Mouse (Mus musculus) CH12.LX (cell line): ENCODE results near the gene Fam19a1. TPM values are rescaled to one million over a fixed set of nuclear protein-coding genes. Genes with fewer than 3 reads are reported as not detected.

Experiments used
- DNase-seq: peaks from one replicate; pipeline ENCODE4 v3.0.0-alpha.2; 2013; ENCODE audit errors: extremely low read depth
- H3K27ac ChIP-seq: 2 replicates; pipeline ENCODE4 v1.5.1; 2012; ENCODE audit warnings: low read depth, mild to moderate bottlenecking, control low read depth, moderate library complexity; ENCODE audit not compliant: insufficient read depth
- H3K27me3 ChIP-seq: replicated peaks from 2 replicates; pipeline ENCODE3; 2012; ENCODE audit warnings: inconsistent platforms
- H3K36me3 ChIP-seq, 2 experiments: replicated peaks in 1 of 2; 2 replicates each; pipeline versions ENCODE3 to v1.6.1; 2012; ENCODE audit warnings: inconsistent platforms in 1 of 2, low read length in 1 of 2, mild to moderate bottlenecking in 1 of 2, mixed read lengths in 1 of 2, moderate library complexity in 1 of 2; ENCODE audit not compliant: control insufficient read depth in 1 of 2, insufficient read depth in 1 of 2
- H3K4me1 ChIP-seq, 2 experiments: 2 replicates each; pipeline ENCODE4 v1.6.1; 2012; ENCODE audit warnings: inconsistent platforms in 1 of 2, moderate library complexity in 1 of 2; ENCODE audit not compliant: insufficient read depth in 2 of 2, control insufficient read depth in 1 of 2
- H3K4me2 ChIP-seq: 2 replicates; pipeline ENCODE4 v1.6.1; 2012; ENCODE audit warnings: low read depth, mild to moderate bottlenecking, control low read depth; ENCODE audit not compliant: poor library complexity, insufficient read depth, severe bottlenecking
- H3K4me3 ChIP-seq, 3 experiments: fragments of 150-350 bp in 1 of 3; sonication (generic) in 1 of 3; replicated peaks in 1 of 3; 2 replicates each; pipeline versions ENCODE3 to v1.5.1; 2011 to 2012; ENCODE audit warnings: low read depth in 2 of 3, low read length in 2 of 3, mild to moderate bottlenecking in 2 of 3, moderate library complexity in 2 of 3, control low read depth in 1 of 3, improper control_type of control experiment in 1 of 3, inconsistent platforms in 1 of 3, mixed read lengths in 1 of 3; ENCODE audit not compliant: poor library complexity in 1 of 3
- H3K79me2 ChIP-seq: replicated peaks from 2 replicates; pipeline ENCODE4 v1.6.1; 2012; ENCODE audit warnings: mild to moderate bottlenecking, moderate library complexity; ENCODE audit not compliant: control insufficient read depth, poor library complexity, insufficient read depth, severe bottlenecking; ENCODE audit errors: extremely low read depth
- H3K9ac ChIP-seq: 2 replicates; pipeline ENCODE4 v1.6.1; 2012; ENCODE audit warnings: low read depth, mild to moderate bottlenecking, control low read depth, moderate library complexity; ENCODE audit not compliant: insufficient read depth
- H3K9me3 ChIP-seq: replicated peaks from 2 replicates; pipeline ENCODE3; 2012; ENCODE audit warnings: low read length, inconsistent platforms, mixed read lengths
- BHLHE40 ChIP-seq: IDR thresholded peaks from 2 replicates; pipeline ENCODE4 v1.6.1; 2011; ENCODE audit warnings: mild to moderate bottlenecking, low read depth, low read length, improper control_type of control experiment
- CHD2 ChIP-seq: IDR thresholded peaks from 2 replicates; pipeline ENCODE4 v1.6.1; 2011; ENCODE audit warnings: low read length, improper control_type of control experiment
- ELF1 ChIP-seq: IDR thresholded peaks from 2 replicates; pipeline ENCODE4 v1.6.1; 2014; ENCODE audit warnings: low read depth, mild to moderate bottlenecking, inconsistent platforms, low read length, improper control_type of control experiment
- EP300 ChIP-seq: IDR thresholded peaks from 2 replicates; pipeline ENCODE4 v1.6.1; 2011; ENCODE audit warnings: low read length, improper control_type of control experiment
- ETS1 ChIP-seq: conservative IDR thresholded peaks from 2 replicates; pipeline ENCODE4 v1.6.1; 2012; ENCODE audit warnings: low read depth, mild to moderate bottlenecking, inconsistent platforms, low read length, improper control_type of control experiment, moderate library complexity
- GABPA ChIP-seq: IDR thresholded peaks from 2 replicates; pipeline ENCODE4 v1.6.1; 2012; ENCODE audit warnings: low read depth, low read length, improper control_type of control experiment, inconsistent platforms; ENCODE audit not compliant: insufficient replicate concordance
- IRF4 ChIP-seq: IDR thresholded peaks from 2 replicates; pipeline ENCODE4 v1.6.1; 2014; ENCODE audit warnings: low read depth, mild to moderate bottlenecking, inconsistent platforms, low read length, improper control_type of control experiment
- JUN ChIP-seq: IDR thresholded peaks from 2 replicates; pipeline ENCODE4 v1.6.1; 2011; ENCODE audit warnings: low read depth, mild to moderate bottlenecking, low read length, improper control_type of control experiment, moderate library complexity; ENCODE audit not compliant: insufficient read depth
- MAX ChIP-seq: IDR thresholded peaks from 2 replicates; pipeline ENCODE4 v1.6.1; 2011; ENCODE audit warnings: low read length, improper control_type of control experiment
- MAZ ChIP-seq: IDR thresholded peaks from 2 replicates; pipeline ENCODE4 v1.6.1; 2012; ENCODE audit warnings: low read depth, mild to moderate bottlenecking, inconsistent platforms, low read length, improper control_type of control experiment, moderate library complexity
- MEF2A ChIP-seq: IDR thresholded peaks from 2 replicates; pipeline ENCODE4 v1.6.1; 2014; ENCODE audit warnings: low read depth, mild to moderate bottlenecking, inconsistent platforms, low read length, improper control_type of control experiment, borderline replicate concordance
- MXI1 ChIP-seq: IDR thresholded peaks from 2 replicates; pipeline ENCODE4 v1.6.1; 2011; ENCODE audit warnings: mild to moderate bottlenecking, low read depth, low read length, improper control_type of control experiment
- MYC ChIP-seq: IDR thresholded peaks from 2 replicates; pipeline ENCODE4 v1.6.1; 2011; ENCODE audit warnings: low read depth, mild to moderate bottlenecking, improper control_type of control experiment, low read length
- NELFE ChIP-seq: IDR thresholded peaks from 2 replicates; pipeline ENCODE4 v1.6.1; 2011; ENCODE audit warnings: low read depth, low read length, improper control_type of control experiment
- NRF1 ChIP-seq: IDR thresholded peaks from 2 replicates; pipeline ENCODE4 v1.6.1; 2014; ENCODE audit warnings: low read depth, mild to moderate bottlenecking, inconsistent platforms, low read length, improper control_type of control experiment, moderate library complexity
- POLR2A ChIP-seq: IDR thresholded peaks from 2 replicates; pipeline ENCODE4 v1.6.1; 2011; ENCODE audit warnings: low read depth, mild to moderate bottlenecking, improper control_type of control experiment, low read length
- POLR2AphosphoS2 ChIP-seq: IDR thresholded peaks from 2 replicates; pipeline ENCODE4 v1.6.1; 2011; ENCODE audit warnings: low read depth, low read length, improper control_type of control experiment
- RAD21 ChIP-seq: IDR thresholded peaks from 2 replicates; pipeline ENCODE4 v1.6.1; 2011; ENCODE audit warnings: low read depth, mild to moderate bottlenecking, low read length, improper control_type of control experiment, moderate library complexity
- TBP ChIP-seq: conservative IDR thresholded peaks from 2 replicates; pipeline ENCODE4 v1.6.1; 2011; ENCODE audit warnings: low read depth, low read length, improper control_type of control experiment
- TCF12 ChIP-seq: IDR thresholded peaks from 2 replicates; pipeline ENCODE4 v1.6.1; 2014; ENCODE audit warnings: low read depth, mild to moderate bottlenecking, inconsistent platforms, low read length, improper control_type of control experiment
- USF2 ChIP-seq: conservative IDR thresholded peaks from 2 replicates; pipeline ENCODE4 v1.6.1; 2011; ENCODE audit warnings: low read depth, low read length, improper control_type of control experiment
- ZKSCAN1 ChIP-seq: IDR thresholded peaks from 2 replicates; pipeline ENCODE4 v1.6.1; 2012; ENCODE audit warnings: low read depth, inconsistent platforms, low read length, improper control_type of control experiment, borderline replicate concordance
- ZNF384 ChIP-seq: IDR thresholded peaks from 2 replicates; pipeline ENCODE4 v1.6.1; 2012; ENCODE audit warnings: low read depth, low read length, improper control_type of control experiment, inconsistent platforms
- dilution Hi-C: fragments of 300-500 bp; cut with MboI; formaldehyde crosslinking; loops from 2 replicates; pipeline ENCODE4 v1.14.3; 2020; ENCODE audit warnings: low sequenced_read_pairs; ENCODE audit not compliant: extremely low pct_unique_long_range_greater_than_20kb, extremely low pct_ligation_motif_present
- in situ Hi-C: fragments of 300-500 bp; cut with MboI; formaldehyde crosslinking; loops from 3 replicates; pipeline ENCODE4 v1.14.3; 2019; ENCODE audit warnings: low sequenced_read_pairs, low pct_ligation_motif_present, low pct_unique_long_range_greater_than_20kb, mixed read lengths
- polyA plus RNA-seq: library from polyadenylated mRNA; unstranded; fragments of >175 nt; gene quantifications from 2 replicates; pipeline ENCODE4 v1.2.1, GENCODE M21; 2012; ENCODE audit warnings: low read depth; ENCODE audit not compliant: insufficient read length
- total RNA-seq, 2 experiments: library from RNA; depleted of rRNA; stranded (reverse); fragments of 300-350 nt in 1 of 2; fragments of >200 nt in 1 of 2; gene quantifications; 2 replicates each; pipeline ENCODE4 v1.2.3; 2012 to 2014

Gene Fam19a1
- total and polyA plus RNA-seq, 3 experiments, result 0.08 TPM; not detected in 2

DNA sequence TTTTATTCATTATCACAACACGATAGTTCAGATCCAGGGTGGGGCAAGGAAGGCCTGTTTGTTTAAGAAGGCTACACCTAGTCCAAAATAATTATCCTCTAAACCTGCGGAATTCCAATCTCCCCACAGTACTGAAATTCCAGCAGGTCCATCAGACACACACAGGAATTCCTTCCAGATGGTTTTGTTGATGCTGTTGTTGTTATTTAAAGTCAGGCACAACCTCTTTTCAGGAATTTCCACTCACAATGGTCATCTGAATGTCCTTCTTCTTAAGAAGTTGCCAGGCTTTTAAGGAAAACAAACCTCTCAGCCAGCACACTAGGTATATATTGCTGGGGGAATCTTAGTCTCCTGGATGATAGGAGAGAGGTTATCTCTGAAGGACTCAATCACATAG lies 174.4 kb downstream of the Fam19a1 start:
- no peak for DNase-seq
- dilution Hi-C loops, result no loop called here
- no peak overlapping the region for H3K4me3 ChIP-seq

DNA sequence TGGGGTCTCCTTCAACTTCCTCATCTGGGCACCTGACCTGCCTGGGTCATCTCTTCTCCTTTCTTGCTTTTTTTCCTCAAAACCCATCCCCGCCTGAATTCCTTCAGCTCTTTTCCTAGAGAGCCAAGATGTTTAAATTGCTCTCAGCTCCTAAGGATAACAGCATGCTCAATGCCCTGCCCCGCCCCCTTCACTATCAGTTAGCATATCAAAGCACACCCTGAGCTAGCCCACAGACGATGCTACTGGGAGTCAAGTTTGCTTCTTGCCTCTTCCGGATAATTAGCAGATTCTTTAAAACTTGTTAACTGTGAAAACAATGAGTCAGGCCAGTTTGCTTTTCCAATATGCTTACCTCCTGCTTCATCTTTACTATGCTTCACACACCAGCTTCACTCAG lies 176.7 kb downstream of the Fam19a1 start:
- Histone ChIP-seq H3K36me3 (no peaks in the 10 kb centered on the region), H3K4me2 (no peak overlapping the region), H3K27ac (no peak overlapping the region), H3K9ac (no peak overlapping the region), H3K4me3 (no peak overlapping the region), H3K9me3 (no peaks in the 10 kb centered on the region), H3K27me3 (no peaks in the 10 kb centered on the region), H3K4me1 (no peaks in the 10 kb centered on the region), H3K79me2 (no peaks in the 10 kb centered on the region)
- dilution Hi-C loops, result no loop called here
- in situ Hi-C loops, result no loop called here
- no peak for TF ChIP-seq TBP
- TF ChIP-seq ZNF384, result no peak
- no peak for TF ChIP-seq USF2
- TF ChIP-seq MXI1, result no peak
- no peak for TF ChIP-seq RAD21
- TF ChIP-seq EP300, result no peak
- TF ChIP-seq CHD2, result no peak
- no peak for TF ChIP-seq NRF1
- no peak for TF ChIP-seq POLR2A
- no peak for DNase-seq

More for the DNA sequence above, 174.4 kb downstream of the Fam19a1 start:
- H3K79me2 ChIP-seq, result no peaks in the 10 kb centered on the region
- H3K27me3 ChIP-seq, result no peaks in the 10 kb centered on the region
- no peaks in the 10 kb centered on the region for H3K36me3 ChIP-seq
- H3K27ac ChIP-seq, result no peak overlapping the region
- H3K4me1 ChIP-seq, result no peaks in the 10 kb centered on the region
- in situ Hi-C loops, result no loop called here
- H3K4me2 ChIP-seq, result no peak overlapping the region
- TF ChIP-seq CHD2 (no peak), ETS1 (no peak), POLR2AphosphoS2 (no peak), NELFE (no peak), TCF12 (no peak), EP300 (no peak), MEF2A (no peak), TBP (no peak), MYC (no peak), IRF4 (no peak), NRF1 (no peak), JUN (no peak), ELF1 (no peak), ZKSCAN1 (no peak), GABPA (no peak), BHLHE40 (no peak), MAZ (no peak), MAX (no peak)
- H3K9me3 ChIP-seq, result peaks cover 6% of the 10 kb centered on the region
- H3K9ac ChIP-seq, result no peak overlapping the region
